Mouse (Mus musculus) forebrain, embryonic 14.5 days (tissue): ENCODE data around the gene Lsm11. TPM values are rescaled to one million over a fixed set of nuclear protein-coding genes. Genes with fewer than 3 reads are reported as not detected.

Experiments used
- ATAC-seq: fragments of 200-750 bp; cut with Nextera tagmentation; 2 replicates; pipeline ENCODE4 v1.8.0; 2017; ENCODE audit warnings: mild to moderate bottlenecking, moderate library complexity
- DNase-seq: peaks from one replicate; pipeline ENCODE4 v3.0.0-alpha.2; 2015; ENCODE audit warnings: low spot score
- H3K27ac ChIP-seq: fragments of 300-500 bp; sonication (generic); 2 replicates; pipeline ENCODE4 v1.5.1; 2014; ENCODE audit warnings: low read depth, mild to moderate bottlenecking, control low read depth, low read length, moderate library complexity
- H3K27me3 ChIP-seq: fragments of 300-500 bp; sonication (generic); replicated peaks from 2 replicates; pipeline ENCODE4 v1.6.1; 2014; ENCODE audit warnings: low read length, control low read depth, mixed read lengths; ENCODE audit not compliant: control insufficient read depth, insufficient read depth
- H3K36me3 ChIP-seq: fragments of 300-500 bp; sonication (generic); 2 replicates; pipeline ENCODE4 v1.6.1; 2014; ENCODE audit warnings: low read length, control low read depth; ENCODE audit not compliant: control insufficient read depth, insufficient read depth
- H3K4me1 ChIP-seq: fragments of 300-500 bp; sonication (generic); 2 replicates; pipeline ENCODE4 v1.6.1; 2014; ENCODE audit warnings: antibody characterized with exemption, low read length, control low read depth; ENCODE audit not compliant: control insufficient read depth, insufficient read depth
- H3K4me2 ChIP-seq: fragments of 300-500 bp; sonication (generic); 2 replicates; pipeline ENCODE4 v1.6.1; 2014; ENCODE audit warnings: mild to moderate bottlenecking, control low read depth, low read length
- H3K4me3 ChIP-seq: fragments of 300-500 bp; sonication (generic); 2 replicates; pipeline ENCODE4 v1.5.1; 2014; ENCODE audit warnings: low read depth, low read length, control low read depth
- H3K9ac ChIP-seq: fragments of 300-500 bp; sonication (generic); 2 replicates; pipeline ENCODE4 v1.6.1; 2014; ENCODE audit warnings: mild to moderate bottlenecking, low read length, control low read depth, moderate library complexity
- H3K9me3 ChIP-seq: fragments of 300-500 bp; sonication (generic); replicated peaks from 2 replicates; pipeline ENCODE4 v1.6.1; 2016; ENCODE audit warnings: low read length, control low read depth, mixed read lengths; ENCODE audit not compliant: control insufficient read depth
- WGBS: fragments of 180-500 bp; shearing (Covaris S2); extraction: QIAGEN DNeasy Blood & Tissue Kit; methylation state at CpG from one replicate; pipeline ENCODE4 v1.1.7; 2014; 5-methylcytosine and 5-hydroxymethylcytosine counted together
- polyA plus RNA-seq: library from polyadenylated mRNA; unstranded; fragments of >200 nt; fragmentation: Nextera tagmentation; extraction: Ambion mirVana; gene quantifications from 2 replicates; pipeline ENCODE4 v1.2.1, GENCODE M21; 2014

Lsm11 gene
- polyA plus RNA-seq, 1 experiment from 2014 or later, result 12.5 TPM

- no peak for ATAC-seq
Observed at GRCm38 (mm10) chr11:45900233-45901015, 44.3 kb downstream of the Lsm11 start.

GRCm38 (mm10) chr11:45897392-45897791, 47.3 kb downstream of the Lsm11 start:
- peaks cover 46% of the 10 kb centered on the region for H3K36me3 ChIP-seq
- 88% methylated on average over 2 of the region's 2 CpGs for WGBS
- H3K9ac ChIP-seq, result no peak overlapping the region
- H3K9me3 ChIP-seq, result no peaks in the 10 kb centered on the region
- no peak overlapping the region for H3K27ac ChIP-seq
- H3K4me1 ChIP-seq, result no peaks in the 10 kb centered on the region
- ATAC-seq (no peak), DNase-seq (no peak)
- H3K4me2 ChIP-seq, result no peak overlapping the region
- no peaks in the 10 kb centered on the region for H3K27me3 ChIP-seq
- H3K4me3 ChIP-seq, result no peak overlapping the region

More at GRCm38 (mm10) chr11:45900233-45901015, 44.3 kb downstream of the Lsm11 start:
- no peak overlapping the region for H3K27ac ChIP-seq
- WGBS, result 68% methylated on average over 11 of the region's 11 CpGs
- no peak for DNase-seq
- no peak overlapping the region for H3K4me2 ChIP-seq
- H3K9ac ChIP-seq, result no peak overlapping the region
- no peaks in the 10 kb centered on the region for H3K4me1 ChIP-seq
- no peaks in the 10 kb centered on the region for H3K9me3 ChIP-seq
- H3K36me3 ChIP-seq, result peaks cover 21% of the 10 kb centered on the region
- no peaks in the 10 kb centered on the region for H3K27me3 ChIP-seq
- H3K4me3 ChIP-seq, result no peak overlapping the region

DNA sequence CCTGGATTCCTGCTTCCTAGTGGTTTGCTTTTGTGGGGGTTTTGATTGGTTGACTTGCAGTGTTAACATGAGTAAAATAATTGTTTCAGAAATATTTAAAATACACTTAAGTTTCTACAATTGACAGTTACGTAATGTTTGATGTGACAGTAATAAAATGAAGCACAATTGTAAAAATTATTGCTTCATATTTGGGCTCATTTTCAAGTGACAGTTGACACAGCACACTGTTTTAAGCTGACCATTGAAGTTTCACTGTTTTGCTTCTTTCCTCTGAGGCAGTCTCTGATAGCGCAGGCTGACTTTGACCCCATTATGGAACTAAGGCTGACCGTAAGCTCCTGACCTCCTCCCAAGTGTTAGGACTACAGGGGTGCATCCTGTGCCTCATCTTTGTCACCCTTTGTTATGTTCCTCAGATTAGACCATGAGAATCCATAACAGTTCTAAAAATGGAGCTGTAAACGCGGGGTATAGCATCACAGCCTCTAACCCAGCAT, 51.8 kb downstream of the Lsm11 start:
- no peaks in the 10 kb centered on the region for H3K9me3 ChIP-seq
- H3K36me3 ChIP-seq, result peaks cover 82% of the 10 kb centered on the region
- H3K4me2 ChIP-seq, result no peak overlapping the region
- ATAC-seq (no peak), DNase-seq (no peak)
- H3K9ac ChIP-seq, result no peak overlapping the region
- H3K4me3 ChIP-seq, result no peak overlapping the region
- no peaks in the 10 kb centered on the region for H3K27me3 ChIP-seq
- no peak overlapping the region for H3K27ac ChIP-seq
- 97% methylated on average over 5 of the region's 5 CpGs for WGBS
- no peaks in the 10 kb centered on the region for H3K4me1 ChIP-seq

DNA sequence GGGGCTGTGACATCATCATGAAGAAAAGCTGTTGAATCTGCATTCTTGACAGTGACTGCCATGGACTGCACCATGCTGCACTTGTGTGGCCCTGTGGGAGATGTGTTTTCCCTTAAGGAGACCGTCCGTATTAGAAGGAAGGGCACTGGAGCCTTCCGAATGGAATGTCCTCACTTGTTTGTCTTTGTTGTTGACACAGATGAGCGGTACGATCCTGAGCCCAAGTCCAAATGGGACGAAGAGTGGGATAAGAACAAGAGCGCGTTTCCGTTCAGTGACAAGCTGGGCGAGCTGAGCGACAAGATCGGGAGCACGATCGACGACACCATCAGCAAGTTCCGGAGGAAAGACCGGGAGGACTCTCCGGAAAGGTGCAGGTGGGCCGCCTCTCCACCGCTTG, 54.3 kb downstream of the Lsm11 start:
- H3K4me3 ChIP-seq, result no peak overlapping the region
- peaks cover 87% of the 10 kb centered on the region for H3K36me3 ChIP-seq
- DNase-seq, result no peak
- no peaks in the 10 kb centered on the region; the same call in 1 of the 2 replicates for H3K4me1 ChIP-seq
- H3K9me3 ChIP-seq, result no peaks in the 10 kb centered on the region
- H3K27me3 ChIP-seq, result no peaks in the 10 kb centered on the region
- H3K9ac ChIP-seq, result no peak overlapping the region
- WGBS, result 91% methylated on average over 20 of the region's 20 CpGs
- H3K27ac ChIP-seq, result no peak overlapping the region
- no peak overlapping the region for H3K4me2 ChIP-seq
- no peak for ATAC-seq

GRCm38 (mm10) chr11:45889981-45890380, 54.8 kb downstream of the Lsm11 start:
- DNase-seq (no peak), ATAC-seq (no peak)
- peaks cover 85% of the 10 kb centered on the region for H3K36me3 ChIP-seq
- H3K27ac ChIP-seq, result no peak overlapping the region
- no peaks in the 10 kb centered on the region; the same call in 1 of the 2 replicates for H3K4me1 ChIP-seq
- no peaks in the 10 kb centered on the region for H3K27me3 ChIP-seq
- 77% methylated on average over 3 of the region's 3 CpGs for WGBS
- no peaks in the 10 kb centered on the region for H3K9me3 ChIP-seq
- H3K4me3 ChIP-seq, result no peak overlapping the region
- no peak overlapping the region for H3K9ac ChIP-seq
- no peak overlapping the region for H3K4me2 ChIP-seq

DNA sequence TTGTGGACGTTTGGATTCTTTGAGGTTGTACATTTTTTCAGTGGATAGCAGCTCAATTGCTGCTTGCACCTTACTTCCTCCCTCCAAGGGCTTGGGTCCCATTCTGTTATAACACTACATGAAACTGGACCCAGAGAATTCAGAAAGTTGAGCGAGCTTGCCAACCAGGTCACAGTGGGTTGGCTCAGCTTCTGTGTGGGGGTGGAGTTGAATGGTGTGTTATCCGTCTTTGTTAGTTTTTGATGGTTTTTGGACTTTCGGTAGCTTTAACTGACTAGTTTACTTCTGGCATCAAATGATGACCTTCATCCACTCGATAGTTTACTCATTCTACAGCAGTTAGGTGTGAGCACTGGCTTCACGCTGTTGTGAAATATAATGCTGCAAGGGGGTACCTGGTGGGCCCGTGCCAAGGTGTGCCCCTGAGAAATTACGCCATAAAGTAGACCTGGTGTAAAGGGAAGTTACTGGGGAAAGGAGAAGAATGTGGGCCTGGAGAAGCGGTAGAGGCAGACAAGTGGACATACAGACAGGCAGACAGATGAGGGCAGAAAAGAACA, 56.2 kb downstream of the Lsm11 start:
- H3K4me2 ChIP-seq, result no peak overlapping the region
- peaks cover 3% of the 10 kb centered on the region for H3K4me1 ChIP-seq
- ATAC-seq (no peak), DNase-seq (no peak)
- WGBS, result 88% methylated on average over 9 of the region's 9 CpGs
- H3K27ac ChIP-seq, result no peak overlapping the region
- H3K9me3 ChIP-seq, result no peaks in the 10 kb centered on the region
- H3K9ac ChIP-seq, result no peak overlapping the region
- H3K4me3 ChIP-seq, result no peak overlapping the region
- peaks cover 75% of the 10 kb centered on the region for H3K36me3 ChIP-seq
- no peaks in the 10 kb centered on the region for H3K27me3 ChIP-seq

- Histone ChIP-seq H3K27ac (no peak overlapping the region), H3K4me3 (no peak overlapping the region), H3K27me3 (no peaks in the 10 kb centered on the region), H3K9ac (no peak overlapping the region; the same call in 1 of the 2 replicates), H3K4me1 (peaks cover 7% of the 10 kb centered on the region), H3K36me3 (peaks cover 55% of the 10 kb centered on the region), H3K9me3 (no peaks in the 10 kb centered on the region), H3K4me2 (no peak overlapping the region)
- DNase-seq, result peak; percentile 32
- peak; percentile 29; the same call in 1 of the 2 replicates for ATAC-seq
- 34% methylated on average over 5 of the region's 5 CpGs for WGBS
Observed at GRCm38 (mm10) chr11:45886596-45886995, 58.1 kb downstream of the Lsm11 start.

- no peaks in the 10 kb centered on the region for H3K27me3 ChIP-seq
Observed at GRCm38 (mm10) chr11:45885606-45886230, 59.0 kb downstream of the Lsm11 start.

More at GRCm38 (mm10) chr11:45885606-45886230, 59.0 kb downstream of the Lsm11 start:
- Histone ChIP-seq H3K4me1 (peaks cover 10% of the 10 kb centered on the region), H3K27ac (no peak overlapping the region), H3K9ac (no peak overlapping the region), H3K9me3 (no peaks in the 10 kb centered on the region), H3K4me2 (no peak overlapping the region), H3K36me3 (peaks cover 48% of the 10 kb centered on the region), H3K4me3 (no peak overlapping the region)
- 63% methylated on average over 5 of the region's 5 CpGs for WGBS
- ATAC-seq (no peak), DNase-seq (no peak)
